In genomic region chr9:119145137-119145536, GRCm38 (mm10) we compare ENCODE assay signal across 44 mouse cellular contexts. TPM values are rescaled to one million over a fixed set of nuclear protein-coding genes. Genes with fewer than 3 reads are reported as not detected.
"Had no signal": no experiment of that assay in that cellular context is flagged by ENCODE, and none has a peak within 500 bp of the region (broad histone marks: within the 10 kb centered on the region; RNA-seq: fewer than 3 reads in every experiment).

No protein-coding gene starts in this region.

- ATAC-seq: liver, postnatal 0 days; lung, postnatal 0 days; midbrain, embryonic 13.5 days; midbrain, embryonic 15.5 days; midbrain, embryonic 16.5 days had no signal

- H3K4me2 ChIP-seq: limb, embryonic 12.5 days; limb, embryonic 13.5 days; limb, embryonic 15.5 days; liver, embryonic 11.5 days; liver, embryonic 13.5 days; liver, embryonic 15.5 days; lung, embryonic 14.5 days; lung, embryonic 15.5 days; midbrain, embryonic 11.5 days; midbrain, embryonic 12.5 days; midbrain, embryonic 13.5 days; midbrain, embryonic 15.5 days; neural tube, embryonic 12.5 days had no signal

- H3K36me3 ChIP-seq: limb, embryonic 10.5 days; limb, embryonic 12.5 days; limb, embryonic 13.5 days; limb, embryonic 15.5 days; liver, embryonic 13.5 days; liver, embryonic 15.5 days; lung, embryonic 15.5 days; midbrain, embryonic 10.5 days; midbrain, embryonic 12.5 days; midbrain, embryonic 13.5 days; midbrain, embryonic 15.5 days; neural tube, embryonic 12.5 days had no signal

- H3K27me3 ChIP-seq: limb, embryonic 13.5 days; limb, embryonic 15.5 days; liver, embryonic 13.5 days; liver, embryonic 15.5 days; lung, embryonic 15.5 days; midbrain, embryonic 13.5 days; midbrain, embryonic 15.5 days; neural tube, embryonic 12.5 days had no signal

- H3K4me1 ChIP-seq: limb, embryonic 10.5 days; limb, embryonic 12.5 days; limb, embryonic 13.5 days; limb, embryonic 15.5 days; liver, embryonic 13.5 days; liver, embryonic 15.5 days; lung, embryonic 15.5 days; megakaryocyte, embryonic 14.5 days; midbrain, embryonic 12.5 days; midbrain, embryonic 13.5 days; midbrain, embryonic 15.5 days had no signal

- DNase-seq: liver; liver, embryonic 13.5 days; liver, postnatal 0 days; lung, adult 18-20 months; lung, adult 2 months; lung, postnatal 10 days; lung, postnatal 14 days; lung, postnatal 36 days had no signal

- H3K4me3 ChIP-seq: left cerebral cortex, adult 2 months; limb, embryonic 10.5 days; limb, embryonic 12.5 days; limb, embryonic 13.5 days; limb, embryonic 15.5 days; liver, embryonic 13.5 days; liver, embryonic 15.5 days; lung, embryonic 15.5 days; megakaryocyte, embryonic 14.5 days; midbrain, embryonic 10.5 days; midbrain, embryonic 12.5 days; midbrain, embryonic 13.5 days; midbrain, embryonic 15.5 days; myocyte; neural tube, embryonic 12.5 days had no signal

- H3K9ac ChIP-seq: limb, embryonic 12.5 days; limb, embryonic 13.5 days; limb, embryonic 15.5 days; liver, embryonic 13.5 days; liver, embryonic 14.5 days; liver, embryonic 15.5 days; liver, postnatal 0 days; lung, embryonic 14.5 days; lung, embryonic 15.5 days; midbrain, embryonic 12.5 days; midbrain, embryonic 13.5 days; midbrain, embryonic 15.5 days; neural tube, embryonic 12.5 days had no signal

- H3K9me3 ChIP-seq: limb, embryonic 10.5 days; limb, embryonic 12.5 days; limb, embryonic 13.5 days; limb, embryonic 15.5 days; liver, embryonic 13.5 days; liver, embryonic 15.5 days; lung, embryonic 15.5 days; megakaryocyte, embryonic 14.5 days; midbrain, embryonic 10.5 days; midbrain, embryonic 12.5 days; midbrain, embryonic 13.5 days; midbrain, embryonic 15.5 days; neural tube, embryonic 12.5 days had no signal

- H3K27ac ChIP-seq: left cerebral cortex, adult 2 months; limb, embryonic 10.5 days; limb, embryonic 12.5 days; limb, embryonic 13.5 days; limb, embryonic 15.5 days; liver, embryonic 13.5 days; liver, embryonic 14.5 days; liver, embryonic 15.5 days; lung, embryonic 15.5 days; macrophage; midbrain, embryonic 10.5 days; midbrain, embryonic 12.5 days; midbrain, embryonic 13.5 days; midbrain, embryonic 15.5 days; neural tube, embryonic 12.5 days had no signal

RNA-seq across cellular contexts. Expression of gene Acaa1b, which starts 11.8 kb away (rescaled TPM):
- total RNA-seq: megakaryocyte-erythroid progenitor cell, adult 5-6 weeks; monocyte, adult 5-6 weeks had no signal
- polyA plus RNA-seq: macrophage had no signal

RNA-seq across cellular contexts. Expression of gene Gm47289, which starts 13.8 kb away (rescaled TPM):
- total RNA-seq: left cerebral cortex, adult 2 months; left cerebral cortex, adult 8-10 months; left cerebral cortex, postnatal 10 days; left cerebral cortex, postnatal 14 days; left cerebral cortex, postnatal 25 days; left cerebral cortex, postnatal 36 days; left cerebral cortex, postnatal 4 days; megakaryocyte progenitor cell, adult 5-6 weeks; megakaryocyte, adult 5-6 weeks; megakaryocyte-erythroid progenitor cell, adult 5-6 weeks; midbrain, postnatal 0 days; monocyte, adult 5-6 weeks had no signal
- polyA plus RNA-seq: limb, embryonic 10.5 days; limb, embryonic 11.5 days; limb, embryonic 12.5 days; limb, embryonic 13.5 days; limb, embryonic 15.5 days; liver, embryonic 11.5 days; liver, embryonic 13.5 days; liver, embryonic 14.5 days; liver, embryonic 15.5 days; liver, postnatal 0 days; lung, adult 2 months; lung, embryonic 14.5 days; lung, embryonic 15.5 days; lung, embryonic 16.5 days; lung, postnatal 0 days; macrophage; midbrain, embryonic 10.5 days; midbrain, embryonic 11.5 days; midbrain, embryonic 12.5 days; midbrain, embryonic 13.5 days; midbrain, embryonic 14.5 days; midbrain, embryonic 15.5 days; midbrain, embryonic 16.5 days; midbrain, postnatal 0 days; myocyte; neural tube, embryonic 11.5 days; neural tube, embryonic 12.5 days had no signal

RNA-seq across cellular contexts. Expression of gene Dlec1, which starts 42.9 kb away (rescaled TPM):
- total RNA-seq: megakaryocyte, adult 5-6 weeks; megakaryocyte-erythroid progenitor cell, adult 5-6 weeks; monocyte, adult 5-6 weeks had no signal
- polyA plus RNA-seq: liver, embryonic 13.5 days; liver, embryonic 15.5 days had no signal

RNA-seq across cellular contexts. Expression of gene Plcd1, which starts 51.8 kb away (rescaled TPM):
- total RNA-seq: megakaryocyte-erythroid progenitor cell, adult 5-6 weeks had no signal
